Mouse (Mus musculus) gastrocnemius, adult 2 months (tissue): Measurements from ENCODE around the gene Stk32c. TPM values are rescaled to one million over a fixed set of nuclear protein-coding genes. Genes with fewer than 3 reads are reported as not detected.

Experiments used
- DNase-seq: peaks from one replicate; pipeline ENCODE4 v3.0.0; 2022
- H3K27ac ChIP-seq: fragments of 200-600 bp; 2 replicates; pipeline ENCODE4 v1.8.1; 2022; ENCODE audit warnings: mild to moderate bottlenecking
- H3K4me3 ChIP-seq: fragments of 200-600 bp; 2 replicates; pipeline ENCODE4 v1.8.1; 2022; ENCODE audit warnings: mild to moderate bottlenecking, moderate library complexity
- CTCF ChIP-seq: fragments of 200-600 bp; IDR thresholded peaks from 2 replicates; pipeline ENCODE4 v1.8.1; 2022; ENCODE audit warnings: antibody characterized with exemption, mild to moderate bottlenecking, moderate library complexity
- intact Hi-C: fragments of 180-260 bp; cut with DNase I; formaldehyde crosslinking; loops from one replicate; pipeline ENCODE4 v1.15.1; 2025
- total RNA-seq, 2 experiments: library from RNA; stranded (reverse); gene quantifications; 2 replicates each; pipeline ENCODE4 v1.2.3; 2021

Gene Stk32c
- total RNA-seq, 2 experiments from 2014 or later, result 0.73 TPM; not detected in 1

- no peak overlapping the region for H3K27ac ChIP-seq
- H3K4me3 ChIP-seq, result no peak overlapping the region
- no peak for DNase-seq
- TF ChIP-seq CTCF, result no peak
- intact Hi-C loops, result no loop called here
Observed at GRCm38 (mm10) chr7:139149373-139149772, 63.7 kb downstream of the Stk32c start.

GRCm38 (mm10) chr7:139147360-139147759, 65.7 kb downstream of the Stk32c start:
- DNase-seq, result no peak
- Histone ChIP-seq H3K27ac (no peak overlapping the region), H3K4me3 (no peak overlapping the region)
- no peak for TF ChIP-seq CTCF
- intact Hi-C loops, result no loop called here

GRCm38 (mm10) chr7:139145891-139146290, 67.2 kb downstream of the Stk32c start:
- no peak for DNase-seq
- intact Hi-C loops, result no loop called here
- Histone ChIP-seq H3K27ac (no peak overlapping the region), H3K4me3 (no peak overlapping the region)
- TF ChIP-seq CTCF, result no peak

GRCm38 (mm10) chr7:139143785-139144184, 69.3 kb downstream of the Stk32c start:
- no peak overlapping the region for H3K4me3 ChIP-seq
- intact Hi-C loops, result no loop called here
- no peak for TF ChIP-seq CTCF
- no peak for DNase-seq
- no peak overlapping the region for H3K27ac ChIP-seq

- peak; percentile 24 for DNase-seq
- intact Hi-C loops, result no loop called here
- no peak for TF ChIP-seq CTCF
- Histone ChIP-seq H3K4me3 (no peak overlapping the region), H3K27ac (no peak overlapping the region)
Observed at GRCm38 (mm10) chr7:139139921-139140461, 73.1 kb downstream of the Stk32c start.

GRCm38 (mm10) chr7:139136906-139137491, 76.1 kb downstream of the Stk32c start:
- DNase-seq, result no peak
- intact Hi-C loops, result no loop called here
- Histone ChIP-seq H3K27ac (no peak overlapping the region), H3K4me3 (no peak overlapping the region)
- no peak for TF ChIP-seq CTCF

GRCm38 (mm10) chr7:139135236-139135635, 77.9 kb downstream of the Stk32c start:
- no peak for DNase-seq
- intact Hi-C loops, result no loop called here
- H3K27ac ChIP-seq, result no peak overlapping the region
- TF ChIP-seq CTCF, result no peak
- no peak overlapping the region for H3K4me3 ChIP-seq

- Histone ChIP-seq H3K27ac (no peak overlapping the region), H3K4me3 (no peak overlapping the region)
- peak; percentile 26 for DNase-seq
- intact Hi-C loops, result no loop called here
- no peak for TF ChIP-seq CTCF
Observed at GRCm38 (mm10) chr7:139133446-139133845, 79.7 kb downstream of the Stk32c start.

GRCm38 (mm10) chr7:139131538-139131937, 81.6 kb downstream of the Stk32c start:
- H3K4me3 ChIP-seq, result no peak overlapping the region
- intact Hi-C loops, result no loop called here
- no peak for DNase-seq
- no peak overlapping the region for H3K27ac ChIP-seq
- no peak for TF ChIP-seq CTCF

GRCm38 (mm10) chr7:139130361-139130760, 82.7 kb downstream of the Stk32c start:
- H3K27ac ChIP-seq, result no peak overlapping the region
- no peak overlapping the region for H3K4me3 ChIP-seq
- intact Hi-C loops, result no loop called here
- TF ChIP-seq CTCF, result no peak
- no peak for DNase-seq

- no peak overlapping the region for H3K27ac ChIP-seq
- no peak for DNase-seq
- H3K4me3 ChIP-seq, result no peak overlapping the region
- intact Hi-C loops, result no loop called here
- TF ChIP-seq CTCF, result no peak
Observed at GRCm38 (mm10) chr7:139128994-139129393, 84.1 kb downstream of the Stk32c start.

GRCm38 (mm10) chr7:139126549-139126948, 86.6 kb downstream of the Stk32c start:
- Histone ChIP-seq H3K27ac (no peak overlapping the region), H3K4me3 (no peak overlapping the region)
- no peak for TF ChIP-seq CTCF
- no peak for DNase-seq
- intact Hi-C loops, result no loop called here

- H3K4me3 ChIP-seq, result no peak overlapping the region
- intact Hi-C loops, result no loop called here
Observed at GRCm38 (mm10) chr7:139125881-139126280, 87.2 kb downstream of the Stk32c start.

GRCm38 (mm10) chr7:139119775-139120153, 93.3 kb downstream of the Stk32c start:
- no peak for DNase-seq
- no peak for TF ChIP-seq CTCF
- intact Hi-C loops, result loop anchor here (5.0 kb wide), 2 partner anchors 83 to 178 kb away; no protein-coding TSS in a partner anchor
- no peak overlapping the region for H3K4me3 ChIP-seq
- H3K27ac ChIP-seq, result no peak overlapping the region

More at GRCm38 (mm10) chr7:139125881-139126280, 87.2 kb downstream of the Stk32c start:
- DNase-seq, result no peak
- TF ChIP-seq CTCF, result no peak
- H3K27ac ChIP-seq, result no peak overlapping the region
